Mouse (Mus musculus) heart, embryonic 16.5 days (tissue): ENCODE results near the gene Txndc15. TPM values are rescaled to one million over a fixed set of nuclear protein-coding genes. Genes with fewer than 3 reads are reported as not detected.
"Not testable (repeated sequence)": the region's sequence is repeated elsewhere in the genome, so short reads cannot be mapped to it uniquely, and the experiment has no call there.

Experiments used
- ATAC-seq: fragments of 200-750 bp; cut with Nextera tagmentation; replicated peaks from 2 replicates; pipeline ENCODE4 v1.8.0; 2017; ENCODE audit warnings: moderate number of reproducible peaks; ENCODE audit not compliant: insufficient read depth, low FRiP score; ENCODE audit errors: extremely low read depth
- H3K27ac ChIP-seq: fragments of 300-500 bp; sonication (generic); 2 replicates; pipeline ENCODE4 v1.5.1; 2014; ENCODE audit warnings: mild to moderate bottlenecking, low read length, control low read depth, moderate library complexity
- H3K27me3 ChIP-seq: fragments of 300-500 bp; sonication (generic); 2 replicates; pipeline ENCODE4 v1.6.1; 2014; ENCODE audit warnings: low read length, mixed read lengths; ENCODE audit not compliant: control insufficient read depth, insufficient read depth
- H3K36me3 ChIP-seq: fragments of 300-500 bp; sonication (generic); 2 replicates; pipeline ENCODE4 v1.6.1; 2014; ENCODE audit not compliant: control insufficient read depth, insufficient read depth
- H3K4me1 ChIP-seq: fragments of 300-500 bp; sonication (generic); 2 replicates; pipeline ENCODE4 v1.6.1; 2014; ENCODE audit warnings: low read length, mixed read lengths; ENCODE audit not compliant: control insufficient read depth, insufficient read depth
- H3K4me2 ChIP-seq: fragments of 300-500 bp; sonication (generic); 2 replicates; pipeline ENCODE4 v1.6.1; 2014; ENCODE audit warnings: low read depth, mild to moderate bottlenecking, control low read depth, low read length
- H3K4me3 ChIP-seq: fragments of 300-500 bp; sonication (generic); 2 replicates; pipeline ENCODE4 v1.5.1; 2014; ENCODE audit warnings: mild to moderate bottlenecking, control low read depth, low read length
- H3K9ac ChIP-seq: fragments of 300-500 bp; sonication (generic); 2 replicates; pipeline ENCODE4 v1.6.1; 2014; ENCODE audit warnings: low read length, control low read depth
- H3K9me3 ChIP-seq: fragments of 300-500 bp; sonication (generic); replicated peaks from 2 replicates; pipeline ENCODE4 v1.6.1; 2016; ENCODE audit warnings: low read length; ENCODE audit not compliant: control insufficient read depth
- WGBS: fragments of 180-500 bp; shearing (Covaris S2); extraction: QIAGEN DNeasy Blood & Tissue Kit; methylation state at CpG from one replicate; pipeline ENCODE4 v1.1.7; 2014; 5-methylcytosine and 5-hydroxymethylcytosine counted together
- polyA plus RNA-seq: library from polyadenylated mRNA; unstranded; fragments of >200 nt; fragmentation: Nextera tagmentation; extraction: Ambion mirVana; gene quantifications from 2 replicates; pipeline ENCODE4 v1.2.1, GENCODE M21; 2015

Gene Txndc15
- polyA plus RNA-seq, 1 experiment from 2014 or later = 73.4 TPM

DNA sequence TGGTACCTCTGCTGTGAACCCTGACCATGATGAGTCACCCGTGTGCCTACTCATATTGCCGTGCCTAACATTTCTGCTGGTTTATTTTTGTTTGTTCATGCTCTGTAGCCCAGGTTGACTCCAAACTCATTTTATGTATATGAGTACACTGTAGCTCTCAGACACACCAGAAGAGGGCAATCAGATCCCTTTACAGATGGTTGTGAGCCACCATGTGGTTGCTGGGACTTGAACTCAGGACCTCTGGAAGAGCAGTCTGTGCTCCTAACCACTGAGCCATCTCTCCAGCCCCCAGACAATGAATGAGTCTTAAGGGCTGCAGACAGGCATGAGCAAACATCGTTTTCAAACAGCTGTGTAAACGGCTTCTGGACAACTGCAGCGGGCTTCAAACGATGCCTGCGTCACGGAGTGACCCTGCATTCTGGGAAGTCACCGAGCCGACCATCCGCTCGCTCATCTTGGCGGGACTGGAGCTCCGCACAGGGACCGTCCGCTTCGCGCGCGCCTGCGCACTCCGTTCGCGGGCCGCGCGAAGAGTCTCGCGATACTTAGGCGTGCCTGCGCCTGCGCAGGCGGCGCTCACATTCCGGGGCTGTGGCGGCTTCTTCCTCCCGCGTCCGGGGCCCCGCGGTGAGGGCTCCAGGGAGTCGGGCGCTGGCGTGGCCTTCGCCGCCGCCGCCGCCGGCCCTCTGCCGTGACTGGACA lies 21.8 kb upstream of the Txndc15 start, which contains the start of gene B230219D22Rik:
Gene B230219D22Rik, plus strand, starts transcription at position 590 of the 708 bp plus-strand sequence.
- H3K27ac ChIP-seq = peak within 1 kb of the TSS; percentile 92
- no peaks in the 10 kb centered on the region for H3K27me3 ChIP-seq
- peaks cover 27% of the 10 kb centered on the region for H3K4me1 ChIP-seq
- WGBS = 1% methylated on average over 51 of the region's 51 CpGs
- H3K36me3 ChIP-seq = no peaks in the 10 kb centered on the region
- ATAC-seq = peak; percentile 99
- H3K4me2 ChIP-seq = peak within 1 kb of the TSS; percentile 86
- H3K9me3 ChIP-seq = no peaks in the 10 kb centered on the region
- peak within 1 kb of the TSS; percentile 96 for H3K9ac ChIP-seq
- peak within 1 kb of the TSS; percentile 76 for H3K4me3 ChIP-seq

GRCm38 (mm10) chr13:55693243-55693721 lies 21.2 kb upstream of the Txndc15 start:
- ATAC-seq = peak; percentile 76
- no peaks in the 10 kb centered on the region for H3K36me3 ChIP-seq
- H3K27me3 ChIP-seq = no peaks in the 10 kb centered on the region
- H3K9me3 ChIP-seq = no peaks in the 10 kb centered on the region
- peak overlapping the region; percentile 92 for H3K27ac ChIP-seq
- peak overlapping the region; percentile 76 for H3K4me3 ChIP-seq
- H3K4me2 ChIP-seq = peak overlapping the region; percentile 86
- peak overlapping the region; percentile 96 for H3K9ac ChIP-seq
- H3K4me1 ChIP-seq = peaks cover 27% of the 10 kb centered on the region
- under 1% methylated on average over 68 of the region's 70 CpGs for WGBS

DNA sequence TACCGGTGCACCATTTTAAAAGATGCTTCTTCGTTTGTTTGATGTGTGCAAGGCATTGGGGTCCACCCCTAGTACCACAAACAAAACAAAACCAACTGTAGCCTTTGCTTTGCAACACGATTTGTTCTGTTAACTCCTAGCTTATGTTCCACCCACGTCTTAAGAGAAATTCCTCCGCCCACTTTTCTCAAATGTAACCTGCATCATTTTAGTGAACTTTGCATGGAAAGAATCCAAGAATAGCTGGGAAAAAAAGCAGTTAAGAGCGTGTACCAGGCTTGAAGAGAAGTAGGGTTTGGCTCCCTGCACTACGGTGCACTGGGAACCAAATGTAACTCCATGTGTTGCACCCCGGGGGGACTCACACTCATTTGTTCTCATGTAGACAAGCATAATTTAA lies 20.3 kb upstream of the Txndc15 start:
- Histone ChIP-seq H3K4me3 (peak overlapping the region; percentile 76), H3K4me1 (peaks cover 27% of the 10 kb centered on the region), H3K4me2 (peak overlapping the region; percentile 86), H3K27me3 (no peaks in the 10 kb centered on the region), H3K36me3 (peaks cover 5% of the 10 kb centered on the region), H3K9me3 (no peaks in the 10 kb centered on the region), H3K27ac (peak overlapping the region; percentile 92), H3K9ac (peak overlapping the region; percentile 96)
- ATAC-seq = no peak
- 10% methylated on average over 8 of the region's 8 CpGs for WGBS

DNA sequence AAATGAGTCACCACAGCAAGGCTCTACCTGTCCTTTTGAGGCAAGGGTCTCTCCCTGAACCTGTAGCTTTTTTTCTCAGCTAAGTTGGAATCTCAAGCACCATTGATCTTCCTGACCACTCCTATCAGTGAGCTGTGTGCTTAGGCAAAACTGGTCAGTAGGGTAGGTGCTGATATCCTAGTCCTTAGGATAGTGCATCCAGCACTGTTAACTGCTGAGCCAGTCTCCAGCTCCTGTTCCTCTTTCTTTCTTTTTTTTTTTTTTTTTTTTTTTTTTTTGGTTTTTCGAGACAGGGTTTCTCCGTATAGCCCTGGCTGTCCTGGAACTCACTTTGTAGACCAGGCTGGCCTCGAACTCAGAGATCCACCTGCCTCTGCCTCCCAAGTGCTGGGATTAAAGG lies 18.5 kb upstream of the Txndc15 start:
- not testable (repeated sequence) for H3K9me3 ChIP-seq, H3K27ac ChIP-seq, H3K9ac ChIP-seq, H3K27me3 ChIP-seq, ATAC-seq, H3K4me2 ChIP-seq, H3K4me3 ChIP-seq
- Histone ChIP-seq H3K4me1 (peaks cover 27% of the 10 kb centered on the region), H3K36me3 (peaks cover 22% of the 10 kb centered on the region)
- WGBS = no CpG with 5 or more reads among the region's 3 CpGs

DNA sequence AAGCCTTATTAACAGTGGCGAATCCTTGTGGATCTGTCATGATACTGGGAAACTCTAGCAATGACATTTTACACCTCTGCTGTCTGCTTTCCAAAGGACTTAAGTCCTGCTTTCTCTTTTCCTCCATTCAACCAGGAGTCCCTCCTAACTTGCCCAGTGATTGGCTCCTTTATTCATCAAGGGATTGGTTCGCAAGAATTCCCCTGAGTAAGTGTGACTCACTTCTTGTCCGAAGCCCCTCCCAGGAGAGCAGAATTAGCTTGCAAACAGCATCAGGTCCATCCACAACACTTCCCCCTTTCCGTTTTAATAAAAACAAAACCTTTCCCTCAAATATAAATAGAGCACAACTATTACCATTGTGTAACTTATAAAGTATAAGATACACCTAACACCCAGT lies 10.1 kb upstream of the Txndc15 start:
- peaks cover 34% of the 10 kb centered on the region for H3K36me3 ChIP-seq
- H3K4me1 ChIP-seq = peaks cover 2% of the 10 kb centered on the region; the same call in 1 of the 2 replicates
- ATAC-seq = no peak
- no peak overlapping the region for H3K4me3 ChIP-seq
- H3K27ac ChIP-seq = no peak overlapping the region
- no peaks in the 10 kb centered on the region for H3K27me3 ChIP-seq
- WGBS = 84% methylated on average over 4 of the region's 4 CpGs
- no peak overlapping the region for H3K4me2 ChIP-seq
- peaks cover 5% of the 10 kb centered on the region for H3K9me3 ChIP-seq
- H3K9ac ChIP-seq = no peak overlapping the region

DNA sequence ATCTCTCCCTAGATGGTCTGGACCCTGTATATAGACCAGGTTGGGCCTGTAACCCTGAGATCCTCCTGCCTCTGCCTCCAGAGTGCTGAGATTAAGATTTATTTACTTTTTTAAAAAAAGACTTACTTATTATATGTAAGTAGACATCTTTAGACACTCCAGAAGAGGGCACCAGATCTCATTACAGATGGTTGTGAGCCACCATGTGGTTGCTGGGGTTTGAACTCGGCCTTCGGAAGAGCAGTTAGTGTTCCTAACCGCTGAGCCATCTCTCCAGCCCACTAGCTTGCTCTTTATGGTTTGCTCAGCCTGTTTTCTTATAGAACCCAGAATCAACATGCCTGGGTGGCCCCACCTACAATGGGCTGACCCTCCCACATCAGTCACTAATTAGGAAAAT lies 1.6 kb upstream of the Txndc15 start:
- no peak overlapping the region for H3K27ac ChIP-seq
- H3K4me1 ChIP-seq = peaks cover 8% of the 10 kb centered on the region
- H3K4me3 ChIP-seq = no peak overlapping the region
- H3K4me2 ChIP-seq = no peak overlapping the region
- WGBS = 94% methylated on average over 3 of the region's 3 CpGs
- no peak overlapping the region for H3K9ac ChIP-seq
- no peak for ATAC-seq
- H3K27me3 ChIP-seq = no peaks in the 10 kb centered on the region
- H3K9me3 ChIP-seq = no peaks in the 10 kb centered on the region
- H3K36me3 ChIP-seq = 0 out of 2 replicates have a peak, but pooled peaks cover 1% of the 10 kb centered on the region

- Histone ChIP-seq H3K4me1 (peaks cover 6% of the 10 kb centered on the region), H3K27me3 (no peaks in the 10 kb centered on the region), H3K9me3 (no peaks in the 10 kb centered on the region), H3K36me3 (peaks cover 21% of the 10 kb centered on the region), H3K9ac (peak overlapping the region; percentile 98), H3K4me2 (peak overlapping the region; percentile 81), H3K27ac (peak overlapping the region; percentile 88), H3K4me3 (peak overlapping the region; percentile 84)
- 2% methylated on average over 5 of the region's 5 CpGs for WGBS
- no peak for ATAC-seq
These were observed 690 bp downstream of the Txndc15 start for GRCm38 (mm10) chr13:55715167-55715512.

- Histone ChIP-seq H3K9me3 (no peaks in the 10 kb centered on the region), H3K4me2 (peak overlapping the region; percentile 81; the same call in 1 of the 2 replicates), H3K4me1 (peaks cover 6% of the 10 kb centered on the region), H3K36me3 (peaks cover 23% of the 10 kb centered on the region), H3K4me3 (no peak overlapping the region; the same call in 1 of the 2 replicates), H3K27ac (no peak overlapping the region), H3K27me3 (no peaks in the 10 kb centered on the region), H3K9ac (no peak overlapping the region; the same call in 1 of the 2 replicates)
- no peak for ATAC-seq
- WGBS = 85% methylated on average over 7 of the region's 7 CpGs
These were observed 1.6 kb downstream of the Txndc15 start for GRCm38 (mm10) chr13:55715908-55716510.

DNA sequence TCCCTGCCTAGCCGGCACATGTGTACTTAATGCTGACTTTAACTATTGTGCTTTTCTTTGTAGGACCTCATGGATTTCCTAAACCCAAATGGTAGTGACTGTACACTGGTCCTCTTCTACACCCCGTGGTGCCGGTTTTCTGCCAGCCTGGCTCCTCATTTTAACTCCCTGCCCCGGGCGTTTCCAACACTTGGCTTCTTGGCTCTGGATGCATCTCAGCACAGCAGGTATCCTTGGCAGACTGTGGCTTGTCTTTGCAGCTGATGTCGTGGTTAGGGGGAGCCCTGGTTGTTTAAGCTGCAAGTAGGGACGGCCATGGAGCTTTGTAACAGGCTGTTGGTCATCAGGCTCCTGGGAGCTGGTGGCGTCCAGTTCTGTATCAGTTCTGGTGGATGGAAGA lies 7.1 kb downstream of the Txndc15 start:
- 75% methylated on average over 8 of the region's 8 CpGs for WGBS
- H3K9me3 ChIP-seq = no peaks in the 10 kb centered on the region
- H3K27ac ChIP-seq = no peak overlapping the region
- no peak overlapping the region for H3K9ac ChIP-seq
- no peaks in the 10 kb centered on the region for H3K27me3 ChIP-seq
- H3K4me3 ChIP-seq = no peak overlapping the region
- ATAC-seq = no peak
- H3K4me1 ChIP-seq = no peaks in the 10 kb centered on the region
- no peak overlapping the region for H3K4me2 ChIP-seq
- H3K36me3 ChIP-seq = peaks cover 40% of the 10 kb centered on the region
